Mouse (Mus musculus): ENCODE measurements around the gene Sema3g. TPM values are rescaled to one million over a fixed set of nuclear protein-coding genes. Genes with fewer than 3 reads are reported as not detected.

Sema3g gene
- polyA plus RNA-seq, 1 experiment, result not detected

- Histone ChIP-seq H3K4me3 (ENCODE audit: insufficient read depth, low read depth, low read length) (no peak overlapping the region), H3K4me1 (ENCODE audit: control insufficient read depth, insufficient read depth, low read length) (peaks cover 27% of the 10 kb centered on the region), H3K27ac (ENCODE audit: insufficient read depth, low read depth, low read length) (no peak overlapping the region)
- 93% methylated on average over 6 of the region's 6 CpGs for WGBS
- TF ChIP-seq POLR2A (IDR thresholded peaks at IDR 0.05; ENCODE audit: insufficient read depth, low read depth, low read length), result no peak
- no peak for TF ChIP-seq CTCF (IDR thresholded peaks at IDR 0.05; ENCODE audit: insufficient read depth, low read depth, low read length)
Observed at GRCm38 (mm10) chr14:31271121-31271520, 53.5 kb downstream of the Sema3g start.

GRCm38 (mm10) chr14:31272164-31272563, 54.5 kb downstream of the Sema3g start:
- Histone ChIP-seq H3K27ac (ENCODE audit: insufficient read depth, low read depth, low read length) (no peak overlapping the region), H3K4me3 (ENCODE audit: insufficient read depth, low read depth, low read length) (no peak overlapping the region), H3K4me1 (ENCODE audit: control insufficient read depth, insufficient read depth, low read length) (peaks cover 27% of the 10 kb centered on the region)
- TF ChIP-seq CTCF (IDR thresholded peaks at IDR 0.05; ENCODE audit: insufficient read depth, low read depth, low read length) (peak; percentile 90), POLR2A (IDR thresholded peaks at IDR 0.05; ENCODE audit: insufficient read depth, low read depth, low read length) (no peak)
- 25% methylated on average over 7 of the region's 7 CpGs for WGBS

Other genes with a start within 250 kb of the Sema3g start
- gene Glt8d1, start 216.5 kb upstream of the Sema3g start, polyA plus RNA-seq (2012; ENCODE audit: insufficient read depth, insufficient read length, low replicate concordance, missing spikeins), result not detected in 2 replicates
- gene Spcs1, start 216.2 kb upstream of the Sema3g start, polyA plus RNA-seq (2012; ENCODE audit: insufficient read depth, insufficient read length, low replicate concordance, missing spikeins), result not detected in 2 replicates
- 82.9 and 393 TPM in 2 replicates for gene Pbrm1, start 198.7 kb upstream of the Sema3g start, polyA plus RNA-seq (2012; ENCODE audit: insufficient read depth, insufficient read length, low replicate concordance, missing spikeins)
- gene Gnl3, start 198.7 kb upstream of the Sema3g start, polyA plus RNA-seq (2012; ENCODE audit: insufficient read depth, insufficient read length, low replicate concordance, missing spikeins), result not detected in 2 replicates
- not detected in 2 replicates for gene Smim4, start 88.9 kb upstream of the Sema3g start, polyA plus RNA-seq (2012; ENCODE audit: insufficient read depth, insufficient read length, low replicate concordance, missing spikeins)
- gene Nt5dc2, start 86.8 kb upstream of the Sema3g start, polyA plus RNA-seq (2012; ENCODE audit: insufficient read depth, insufficient read length, low replicate concordance, missing spikeins), result not detected in 2 replicates
- not detected in 2 replicates for gene Stab1, start 49.2 kb upstream of the Sema3g start, polyA plus RNA-seq (2012; ENCODE audit: insufficient read depth, insufficient read length, low replicate concordance, missing spikeins)
- not detected in 2 replicates for gene Tnnc1, start 9.5 kb upstream of the Sema3g start, polyA plus RNA-seq (2012; ENCODE audit: insufficient read depth, insufficient read length, low replicate concordance, missing spikeins)
- gene Nisch, start 914 bp upstream of the Sema3g start, polyA plus RNA-seq (2012; ENCODE audit: insufficient read depth, insufficient read length, low replicate concordance, missing spikeins), result 606 and 1,155 TPM in 2 replicates
- gene Phf7, start 33.5 kb downstream of the Sema3g start, polyA plus RNA-seq (2012; ENCODE audit: insufficient read depth, insufficient read length, low replicate concordance, missing spikeins), result not detected in 2 replicates
- not detected in 2 replicates for gene Bap1, start 33.6 kb downstream of the Sema3g start, polyA plus RNA-seq (2012; ENCODE audit: insufficient read depth, insufficient read length, low replicate concordance, missing spikeins)
- not detected in 2 replicates for gene Dnah1, start 106.0 kb downstream of the Sema3g start, polyA plus RNA-seq (2012; ENCODE audit: insufficient read depth, insufficient read length, low replicate concordance, missing spikeins)
- gene Capn7, start 118.8 kb downstream of the Sema3g start, polyA plus RNA-seq (2012; ENCODE audit: insufficient read depth, insufficient read length, low replicate concordance, missing spikeins), result not detected in 2 replicates
- gene Sh3bp5, start 218.2 kb downstream of the Sema3g start, polyA plus RNA-seq (2012; ENCODE audit: insufficient read depth, insufficient read length, low replicate concordance, missing spikeins), result not detected in 2 replicates